Mouse (Mus musculus): ENCODE data around the gene Arpp19. TPM values are rescaled to one million over a fixed set of nuclear protein-coding genes. Genes with fewer than 3 reads are reported as not detected.

The Arpp19 gene
- polyA plus RNA-seq, 1 experiment from 2014 or later = 197 TPM

DNA sequence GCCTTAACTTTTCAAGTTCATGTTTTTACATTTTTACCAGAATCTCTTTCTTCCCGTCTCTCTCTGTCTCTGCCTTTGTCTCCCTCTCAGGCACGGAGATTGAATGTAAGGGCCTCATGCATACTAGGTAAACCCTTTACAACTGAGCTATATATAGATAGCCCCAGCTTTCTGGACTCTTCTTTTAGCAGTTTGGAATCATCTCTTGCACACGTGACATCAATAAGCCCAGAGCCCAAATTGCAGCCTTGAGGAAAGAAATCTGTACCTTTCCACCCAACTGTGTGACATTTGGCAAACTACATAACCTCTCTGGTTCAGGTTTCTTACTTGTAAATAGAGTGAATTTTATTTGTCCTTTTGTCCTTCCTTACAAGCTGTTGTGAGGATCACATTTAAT lies 34.9 kb downstream of the Arpp19 start:
- Histone ChIP-seq H3K4me3 (ENCODE audit: low read length) (peak overlapping the region; percentile 76), H3K4me1 (ENCODE audit: control insufficient read depth, insufficient read depth, low read depth, low read length) (peaks cover 12% of the 10 kb centered on the region), H3K27me3 (replicated peaks; ENCODE audit: control insufficient read depth, insufficient read depth, low read length) (no peaks in the 10 kb centered on the region), H3K36me3 (ENCODE audit: control insufficient read depth, insufficient read depth, low read length) (no peaks in the 10 kb centered on the region), H3K9me3 (ENCODE audit: control insufficient read depth, low read length) (no peaks in the 10 kb centered on the region), H3K4me2 (ENCODE audit: low read length) (peak overlapping the region; percentile 69), H3K27ac (ENCODE audit: low read depth, low read length) (no peak overlapping the region; the same call in 1 of the 2 replicates), H3K9ac (ENCODE audit: low read depth, low read length) (peak overlapping the region; percentile 96; the same call in 1 of the 2 replicates)
- no peak for ATAC-seq
- 14% methylated on average over 3 of the region's 3 CpGs for WGBS

DNA sequence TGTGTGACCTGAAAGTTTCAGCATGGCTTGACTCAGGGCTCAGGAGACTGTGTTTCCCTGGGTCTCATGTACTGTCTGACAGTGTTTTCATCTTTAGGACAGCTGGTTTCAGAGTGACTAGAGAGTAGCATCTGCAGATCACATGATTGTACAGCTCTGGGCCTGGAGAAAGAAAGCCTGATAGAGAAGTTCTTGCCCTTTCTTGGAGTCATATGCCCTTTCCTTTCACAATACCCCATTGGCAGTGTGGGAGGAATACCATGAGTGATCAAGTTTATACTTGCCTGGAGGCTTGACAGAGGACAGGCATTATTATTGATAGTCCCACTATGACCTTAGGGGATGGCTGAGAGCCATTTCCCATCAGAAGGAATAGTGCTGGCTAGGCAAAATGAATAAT lies 39.8 kb downstream of the Arpp19 start:
- no peaks in the 10 kb centered on the region for H3K36me3 ChIP-seq (ENCODE audit: control insufficient read depth, insufficient read depth, low read length)
- no peak overlapping the region for H3K4me2 ChIP-seq (ENCODE audit: low read length)
- H3K9me3 ChIP-seq (ENCODE audit: control insufficient read depth, low read length) = no peaks in the 10 kb centered on the region
- no peak overlapping the region for H3K9ac ChIP-seq (ENCODE audit: low read depth, low read length)
- no peaks in the 10 kb centered on the region for H3K27me3 ChIP-seq (replicated peaks; ENCODE audit: control insufficient read depth, insufficient read depth, low read length)
- peaks cover 12% of the 10 kb centered on the region for H3K4me1 ChIP-seq (ENCODE audit: control insufficient read depth, insufficient read depth, low read depth, low read length)
- H3K4me3 ChIP-seq (ENCODE audit: low read length) = no peak overlapping the region
- no peak overlapping the region for H3K27ac ChIP-seq (ENCODE audit: low read depth, low read length)
- no peak; the same call in 1 of the 2 replicates for ATAC-seq

DNA sequence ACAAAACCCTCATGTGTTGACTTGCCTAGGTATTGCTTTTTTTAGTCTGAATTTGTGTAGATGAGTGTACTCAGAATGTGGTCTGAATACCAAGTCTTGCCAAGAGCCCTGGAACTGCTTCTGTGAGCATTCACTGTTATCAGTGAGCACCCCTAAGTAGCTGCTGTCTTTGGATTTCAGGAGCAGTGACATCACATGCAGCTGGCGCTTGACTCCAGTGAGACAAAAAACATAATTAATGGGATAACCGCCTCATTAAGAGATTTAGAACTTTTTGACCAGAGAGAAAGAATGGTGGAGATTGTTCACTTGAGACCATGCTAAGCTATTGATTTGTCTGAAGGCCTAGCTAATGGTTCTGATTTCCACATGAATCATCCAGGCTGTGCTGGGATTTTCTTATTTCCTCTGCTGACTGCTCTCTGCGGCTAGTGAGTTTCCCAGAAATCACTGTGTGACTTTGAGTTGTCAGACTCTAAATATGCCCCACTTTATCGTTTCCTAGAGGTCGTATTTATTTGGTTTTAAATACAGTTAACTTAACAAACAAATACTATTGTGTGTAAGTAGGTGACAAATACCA lies 47.9 kb downstream of the Arpp19 start:
- Histone ChIP-seq H3K27ac (ENCODE audit: low read depth, low read length) (peak overlapping the region; percentile 31; the same call in 1 of the 2 replicates), H3K4me2 (ENCODE audit: low read length) (no peak overlapping the region), H3K36me3 (ENCODE audit: control insufficient read depth, insufficient read depth, low read length) (no peaks in the 10 kb centered on the region), H3K9ac (ENCODE audit: low read depth, low read length) (no peak overlapping the region), H3K4me1 (ENCODE audit: control insufficient read depth, insufficient read depth, low read depth, low read length) (peaks cover 8% of the 10 kb centered on the region), H3K9me3 (ENCODE audit: control insufficient read depth, low read length) (no peaks in the 10 kb centered on the region), H3K4me3 (ENCODE audit: low read length) (no peak overlapping the region), H3K27me3 (replicated peaks; ENCODE audit: control insufficient read depth, insufficient read depth, low read length) (no peaks in the 10 kb centered on the region)
- WGBS = 41% methylated on average over 5 of the region's 5 CpGs
- peak; percentile 48 for ATAC-seq

DNA sequence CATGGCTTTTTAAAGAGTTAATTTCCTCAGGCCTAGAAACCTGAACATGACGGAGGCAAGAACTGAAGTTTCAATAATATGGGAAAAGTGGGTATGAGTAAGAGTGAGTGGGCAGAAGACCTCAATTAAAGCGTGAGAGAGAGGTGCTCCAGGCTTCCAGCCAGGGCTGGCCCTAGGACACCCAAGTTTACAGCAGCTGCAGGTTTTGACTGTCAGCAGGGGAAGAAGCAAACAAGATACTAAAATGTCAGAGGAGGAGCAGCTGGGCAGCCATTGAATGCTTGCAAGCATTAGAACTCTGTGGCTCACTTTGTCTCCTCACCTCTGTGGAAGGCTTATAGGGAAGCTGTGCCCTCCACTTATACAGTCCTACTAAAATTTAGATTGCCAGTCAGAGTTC lies 50.4 kb downstream of the Arpp19 start:
- H3K27ac ChIP-seq (ENCODE audit: low read depth, low read length) = no peak overlapping the region
- ATAC-seq = no peak
- WGBS = 47% methylated on average over 2 of the region's 2 CpGs

DNA sequence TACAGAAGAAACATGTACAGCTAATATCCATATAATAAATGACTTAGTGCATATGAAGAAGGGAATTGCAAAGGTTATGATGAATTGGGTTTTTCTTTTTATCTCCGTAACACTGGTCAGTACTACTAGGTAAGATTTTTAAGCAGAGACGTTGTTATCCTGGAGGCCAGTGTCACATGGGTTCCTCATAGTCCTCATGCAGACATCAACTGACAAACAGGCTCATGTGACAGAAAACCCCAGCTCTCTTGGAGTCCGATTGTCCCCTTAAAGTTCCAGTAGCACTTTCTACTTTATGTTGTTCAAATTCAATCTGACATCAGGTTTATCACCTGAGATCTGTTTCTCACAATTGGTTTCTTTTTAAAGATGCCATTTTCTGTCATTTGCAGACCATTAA lies 51.9 kb downstream of the Arpp19 start:
- Histone ChIP-seq H3K9ac (ENCODE audit: low read depth, low read length) (no peak overlapping the region), H3K27me3 (replicated peaks; ENCODE audit: control insufficient read depth, insufficient read depth, low read length) (no peaks in the 10 kb centered on the region), H3K9me3 (ENCODE audit: control insufficient read depth, low read length) (no peaks in the 10 kb centered on the region), H3K36me3 (ENCODE audit: control insufficient read depth, insufficient read depth, low read length) (no peaks in the 10 kb centered on the region), H3K4me1 (ENCODE audit: control insufficient read depth, insufficient read depth, low read depth, low read length) (peaks cover 8% of the 10 kb centered on the region), H3K27ac (ENCODE audit: low read depth, low read length) (no peak overlapping the region), H3K4me2 (ENCODE audit: low read length) (no peak overlapping the region), H3K4me3 (ENCODE audit: low read length) (no peak overlapping the region)
- ATAC-seq = no peak
- WGBS = 78% methylated on average over 3 of the region's 3 CpGs

More for the DNA sequence above, 50.4 kb downstream of the Arpp19 start:
- Histone ChIP-seq H3K4me1 (ENCODE audit: control insufficient read depth, insufficient read depth, low read depth, low read length) (peaks cover 8% of the 10 kb centered on the region), H3K9me3 (ENCODE audit: control insufficient read depth, low read length) (no peaks in the 10 kb centered on the region), H3K9ac (ENCODE audit: low read depth, low read length) (no peak overlapping the region), H3K27me3 (replicated peaks; ENCODE audit: control insufficient read depth, insufficient read depth, low read length) (no peaks in the 10 kb centered on the region), H3K36me3 (ENCODE audit: control insufficient read depth, insufficient read depth, low read length) (no peaks in the 10 kb centered on the region), H3K4me3 (ENCODE audit: low read length) (no peak overlapping the region), H3K4me2 (ENCODE audit: low read length) (no peak overlapping the region)

DNA sequence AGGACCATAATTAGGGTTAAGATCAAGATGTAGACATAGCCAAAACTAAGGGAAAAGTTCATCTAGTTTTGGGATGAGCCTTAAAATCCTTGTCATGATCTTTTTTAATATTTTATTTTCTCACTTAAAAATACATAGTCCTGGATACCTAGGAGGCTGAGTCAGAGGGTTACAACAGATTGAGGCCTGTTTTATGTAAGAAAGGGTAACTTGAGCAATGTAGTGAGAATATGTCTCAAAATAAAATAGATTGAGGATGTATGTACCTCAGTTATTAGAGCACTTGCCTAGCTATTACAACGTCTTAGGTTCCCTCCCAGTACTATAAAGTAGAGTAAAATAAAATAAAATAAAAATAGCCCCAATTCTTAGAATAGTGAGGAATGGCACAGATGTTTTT lies 54.7 kb downstream of the Arpp19 start:
- no peak overlapping the region for H3K4me3 ChIP-seq (ENCODE audit: low read length)
- ATAC-seq = no peak
- no peak overlapping the region for H3K27ac ChIP-seq (ENCODE audit: low read depth, low read length)
- 91% methylated on average over 1 of the region's 1 CpGs for WGBS
- peaks cover 3% of the 10 kb centered on the region for H3K4me1 ChIP-seq (ENCODE audit: control insufficient read depth, insufficient read depth, low read depth, low read length)
- no peaks in the 10 kb centered on the region for H3K27me3 ChIP-seq (replicated peaks; ENCODE audit: control insufficient read depth, insufficient read depth, low read length)
- H3K9ac ChIP-seq (ENCODE audit: low read depth, low read length) = no peak overlapping the region
- H3K4me2 ChIP-seq (ENCODE audit: low read length) = no peak overlapping the region
- H3K9me3 ChIP-seq (ENCODE audit: control insufficient read depth, low read length) = no peaks in the 10 kb centered on the region
- H3K36me3 ChIP-seq (ENCODE audit: control insufficient read depth, insufficient read depth, low read length) = no peaks in the 10 kb centered on the region

DNA sequence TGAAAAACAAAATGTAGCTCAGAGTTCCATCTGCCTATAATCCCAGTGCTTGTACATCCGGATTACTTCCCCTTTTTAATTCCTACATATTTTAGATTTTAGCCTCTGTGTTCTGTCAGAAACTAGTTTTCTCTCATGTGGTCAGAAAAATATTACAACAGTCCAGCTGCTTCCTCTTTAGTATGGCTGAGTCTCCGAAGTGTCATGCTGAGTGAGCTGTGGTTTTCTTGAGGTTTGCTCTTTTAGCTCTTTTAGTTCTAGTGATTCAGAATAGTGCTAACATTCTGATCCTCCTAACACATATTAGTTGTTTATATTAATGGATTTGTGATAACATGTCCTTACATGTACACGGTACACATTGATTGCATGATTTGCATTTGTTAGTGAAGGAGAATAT lies 57.3 kb downstream of the Arpp19 start:
- 84% methylated on average over 3 of the region's 3 CpGs for WGBS
- ATAC-seq = no peak
- H3K36me3 ChIP-seq (ENCODE audit: control insufficient read depth, insufficient read depth, low read length) = no peaks in the 10 kb centered on the region
- no peak overlapping the region for H3K4me2 ChIP-seq (ENCODE audit: low read length)
- H3K9me3 ChIP-seq (ENCODE audit: control insufficient read depth, low read length) = no peaks in the 10 kb centered on the region
- no peak overlapping the region for H3K4me3 ChIP-seq (ENCODE audit: low read length)
- no peak overlapping the region for H3K27ac ChIP-seq (ENCODE audit: low read depth, low read length)
- no peaks in the 10 kb centered on the region for H3K4me1 ChIP-seq (ENCODE audit: control insufficient read depth, insufficient read depth, low read depth, low read length)
- H3K27me3 ChIP-seq (replicated peaks; ENCODE audit: control insufficient read depth, insufficient read depth, low read length) = no peaks in the 10 kb centered on the region
- H3K9ac ChIP-seq (ENCODE audit: low read depth, low read length) = no peak overlapping the region

DNA sequence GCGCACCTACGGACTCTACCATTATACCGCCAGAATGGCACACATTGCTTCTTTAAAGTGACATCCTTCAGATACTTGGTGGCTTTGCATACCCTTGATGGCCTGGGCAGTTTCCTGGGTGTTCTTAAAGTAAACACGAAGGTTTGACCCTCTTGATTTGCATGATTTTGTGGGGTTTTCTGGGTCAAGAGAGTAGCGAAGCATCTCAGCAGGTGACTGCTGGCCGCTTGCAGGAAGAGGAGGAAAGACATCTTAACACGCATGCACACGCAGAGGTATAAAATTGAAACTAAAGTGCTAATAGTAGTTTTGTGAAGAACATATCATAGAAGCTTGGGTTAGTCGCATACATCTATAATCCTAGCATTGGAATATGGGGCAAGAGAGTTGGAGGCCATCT lies 61.5 kb downstream of the Arpp19 start:
- Histone ChIP-seq H3K27me3 (replicated peaks; ENCODE audit: control insufficient read depth, insufficient read depth, low read length) (no peaks in the 10 kb centered on the region), H3K4me2 (ENCODE audit: low read length) (no peak overlapping the region), H3K27ac (ENCODE audit: low read depth, low read length) (no peak overlapping the region), H3K9me3 (ENCODE audit: control insufficient read depth, low read length) (no peaks in the 10 kb centered on the region), H3K4me1 (ENCODE audit: control insufficient read depth, insufficient read depth, low read depth, low read length) (no peaks in the 10 kb centered on the region), H3K36me3 (ENCODE audit: control insufficient read depth, insufficient read depth, low read length) (no peaks in the 10 kb centered on the region), H3K9ac (ENCODE audit: low read depth, low read length) (no peak overlapping the region), H3K4me3 (ENCODE audit: low read length) (no peak overlapping the region)
- 94% methylated on average over 9 of the region's 9 CpGs for WGBS
- ATAC-seq = no peak

DNA sequence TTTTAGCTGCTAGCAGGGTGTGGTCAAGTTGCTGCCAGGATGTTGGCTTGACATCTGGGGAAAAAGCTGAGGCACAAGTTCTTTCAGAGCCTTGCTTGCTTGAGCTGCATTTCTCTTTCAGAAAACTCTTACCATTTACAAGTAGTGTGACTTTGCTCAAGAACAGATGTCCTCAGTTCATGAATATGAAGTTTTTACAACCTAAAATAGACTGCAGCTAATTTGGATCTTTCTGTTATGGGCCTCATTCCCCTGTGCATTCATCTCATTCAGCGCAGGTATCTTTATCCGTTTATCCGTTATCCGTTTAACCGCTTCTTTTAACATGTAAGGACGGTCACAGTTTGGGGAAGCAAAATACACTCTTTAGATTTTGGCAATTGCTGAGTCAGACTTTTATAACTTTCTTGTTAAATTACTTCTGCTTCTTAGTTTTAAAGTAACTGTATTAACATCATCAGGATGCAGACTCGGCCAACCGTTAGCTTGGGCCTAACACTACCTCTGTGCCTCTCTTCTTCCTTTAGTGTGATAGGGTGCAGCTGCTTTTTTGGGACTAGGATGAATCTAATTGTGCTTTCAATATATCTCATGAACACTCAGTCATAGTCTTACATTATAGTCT lies 62.9 kb downstream of the Arpp19 start:
- WGBS = 91% methylated on average over 8 of the region's 8 CpGs
- Histone ChIP-seq H3K27me3 (replicated peaks; ENCODE audit: control insufficient read depth, insufficient read depth, low read length) (no peaks in the 10 kb centered on the region), H3K4me3 (ENCODE audit: low read length) (no peak overlapping the region), H3K4me1 (ENCODE audit: control insufficient read depth, insufficient read depth, low read depth, low read length) (no peaks in the 10 kb centered on the region), H3K9ac (ENCODE audit: low read depth, low read length) (no peak overlapping the region), H3K36me3 (ENCODE audit: control insufficient read depth, insufficient read depth, low read length) (no peaks in the 10 kb centered on the region), H3K27ac (ENCODE audit: low read depth, low read length) (no peak overlapping the region), H3K9me3 (ENCODE audit: control insufficient read depth, low read length) (no peaks in the 10 kb centered on the region), H3K4me2 (ENCODE audit: low read length) (no peak overlapping the region)
- no peak for ATAC-seq

Measured in hindbrain, embryonic 16.5 days (tissue).